Mouse (Mus musculus) frontal cortex, postnatal 25 days (tissue): ENCODE data around the gene Asb17.
"Not testable (repeated sequence)": the region's sequence is repeated elsewhere in the genome, so short reads cannot be mapped to it uniquely, and the experiment has no call there.

Experiments used
- DNase-seq, 2 experiments: peaks; one replicate each; pipeline ENCODE4 v3.0.0; 2022; ENCODE audit warnings: low spot score in 2 of 2

Asb17 gene

GRCm38 (mm10) chr3:153844030-153844429 is at the start of gene Asb17:
Asb17 (plus strand) TSS chr3:153844209.
- no peak for DNase-seq

- no peak for DNase-seq
These were observed 46.4 kb upstream of the Asb17 start for GRCm38 (mm10) chr3:153797574-153797973.

- no peak for DNase-seq
These were observed 44.4 kb upstream of the Asb17 start for GRCm38 (mm10) chr3:153799603-153800002.

- DNase-seq: no peak
These were observed 43.3 kb upstream of the Asb17 start for GRCm38 (mm10) chr3:153800690-153801089.

- DNase-seq: no peak
These were observed 42.5 kb upstream of the Asb17 start for GRCm38 (mm10) chr3:153801541-153801940.

DNA sequence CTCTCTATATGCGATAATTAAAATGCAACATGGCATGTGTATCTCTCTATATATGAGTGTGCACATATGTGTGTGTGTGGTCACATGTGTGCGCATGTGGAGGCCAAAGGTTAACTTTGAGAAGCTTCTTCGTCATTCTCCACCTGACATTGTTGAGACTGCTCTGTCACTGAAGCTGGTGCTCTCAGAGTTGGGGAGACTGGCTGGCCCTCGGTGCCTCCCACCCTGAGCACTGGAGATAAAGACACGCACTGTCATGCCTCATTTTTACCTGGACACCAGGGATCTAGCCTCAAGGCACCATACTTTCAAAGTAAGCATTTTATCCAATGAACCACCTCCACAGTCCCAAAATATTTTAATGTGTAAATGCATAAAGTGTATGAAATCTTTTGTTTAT is 41.4 kb upstream of the Asb17 start:
- no peak for DNase-seq

GRCm38 (mm10) chr3:153804032-153804431 is 40.0 kb upstream of the Asb17 start:
- DNase-seq: no peak

DNA sequence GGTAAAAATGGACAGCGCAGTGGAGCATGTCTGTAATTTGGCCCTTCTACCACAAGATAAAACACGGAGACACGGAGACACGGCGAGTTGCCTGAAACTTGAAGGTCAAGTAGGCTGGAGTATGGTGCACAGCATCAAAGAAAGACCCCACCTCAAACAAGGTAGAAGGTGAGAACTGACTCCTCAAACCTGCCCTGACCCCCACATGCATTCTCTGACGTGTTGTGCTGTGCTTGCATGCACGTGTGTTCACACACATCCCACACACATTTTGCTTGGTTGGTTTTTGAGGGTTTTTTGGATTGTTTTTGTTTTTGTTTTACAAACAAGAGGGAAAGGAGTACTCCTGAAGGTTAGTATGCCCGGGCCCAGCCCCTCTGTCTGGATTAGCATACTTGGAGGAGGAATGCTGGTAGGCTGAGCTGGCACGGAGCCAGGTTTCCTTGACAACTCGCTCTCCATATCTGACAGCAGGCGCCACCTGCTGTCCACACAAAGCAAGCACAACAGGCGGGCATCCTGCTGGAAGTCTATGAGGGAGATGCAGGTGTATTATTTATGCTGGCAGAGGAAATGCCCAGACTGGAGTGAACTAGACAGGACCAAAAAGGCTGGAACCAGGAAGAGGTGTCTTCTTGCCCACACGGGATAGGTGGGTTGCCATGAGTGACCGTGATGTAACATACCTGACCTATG is 37.8 kb upstream of the Asb17 start:
- peak; percentile 93 to 97 for DNase-seq

GRCm38 (mm10) chr3:153806773-153807443 is 37.1 kb upstream of the Asb17 start:
- no peak for DNase-seq

DNA sequence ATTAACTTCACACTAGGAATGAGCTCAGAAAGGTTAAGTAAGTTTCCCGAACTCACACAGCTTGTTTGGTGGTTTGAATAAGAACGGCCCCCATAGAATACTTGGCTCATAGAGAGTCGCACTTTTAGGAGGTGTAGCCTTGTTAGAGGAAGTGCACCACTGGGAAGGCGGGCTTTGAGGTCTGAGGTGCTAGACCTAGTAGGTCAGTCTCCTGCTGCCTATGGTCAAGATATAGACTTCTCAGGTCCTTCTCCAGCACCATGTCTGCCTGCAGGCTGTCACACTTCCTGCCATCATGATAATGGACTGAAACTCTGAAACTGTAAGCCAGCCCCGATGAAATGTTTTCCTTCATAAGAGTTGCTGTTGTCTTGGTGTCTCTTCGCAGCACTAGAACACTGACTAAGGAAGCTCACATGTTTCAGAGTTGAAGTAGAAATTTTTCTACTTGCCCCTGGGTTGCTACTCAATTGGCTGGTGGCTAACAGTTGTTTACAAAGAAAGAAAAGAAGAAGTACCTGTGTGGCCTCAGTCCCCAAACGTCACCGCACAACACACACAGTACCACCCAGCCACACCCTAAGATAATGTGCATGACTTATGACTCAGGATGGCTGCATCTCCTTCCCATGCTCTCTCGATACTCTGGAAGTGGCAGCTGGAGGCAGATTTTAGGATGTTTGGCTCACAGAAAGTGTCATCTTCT is 36.4 kb upstream of the Asb17 start:
- no peak for DNase-seq

DNA sequence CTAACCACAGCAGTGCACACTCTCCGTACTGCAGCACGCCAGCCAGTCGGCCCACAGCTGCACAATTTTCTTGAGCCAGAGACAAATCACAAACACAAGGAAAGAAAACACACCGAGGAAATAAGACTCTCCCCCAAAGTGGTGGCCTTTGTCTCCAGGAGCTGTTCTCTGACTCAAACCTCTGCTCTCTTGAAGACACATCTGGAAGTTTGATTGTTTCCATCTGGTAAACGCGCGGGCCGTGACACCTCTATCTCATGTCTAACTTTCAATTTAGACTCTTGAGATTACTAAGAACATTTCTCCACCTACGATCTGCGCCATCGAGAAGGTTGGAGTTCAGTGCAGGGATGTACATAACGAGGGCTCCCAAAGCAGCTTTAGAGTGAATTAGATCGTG is 35.6 kb upstream of the Asb17 start:
- DNase-seq: no peak

- no peak for DNase-seq
These were observed 30.0 kb upstream of the Asb17 start for GRCm38 (mm10) chr3:153814026-153814425.

- DNase-seq: no peak
These were observed 26.6 kb upstream of the Asb17 start for GRCm38 (mm10) chr3:153817376-153817890.

DNA sequence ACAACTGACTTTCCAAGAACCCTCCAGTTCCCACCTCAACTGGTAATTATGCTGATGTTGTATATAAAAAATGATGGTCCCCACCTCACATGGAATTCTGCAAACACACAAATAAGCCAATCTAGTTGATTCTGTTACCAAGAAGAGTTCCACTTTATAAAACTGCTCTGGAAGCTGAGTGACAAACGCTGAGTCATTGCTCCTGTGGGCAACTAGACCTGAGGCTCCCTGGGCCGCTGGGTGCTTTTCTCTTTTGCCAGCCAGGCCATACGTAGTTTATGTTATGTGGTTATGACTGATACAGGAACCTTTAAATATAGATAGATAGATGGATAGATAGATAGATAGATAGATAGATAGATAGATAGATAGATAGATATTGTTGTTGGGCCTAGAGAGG is 25.3 kb upstream of the Asb17 start:
- DNase-seq: no peak

DNA sequence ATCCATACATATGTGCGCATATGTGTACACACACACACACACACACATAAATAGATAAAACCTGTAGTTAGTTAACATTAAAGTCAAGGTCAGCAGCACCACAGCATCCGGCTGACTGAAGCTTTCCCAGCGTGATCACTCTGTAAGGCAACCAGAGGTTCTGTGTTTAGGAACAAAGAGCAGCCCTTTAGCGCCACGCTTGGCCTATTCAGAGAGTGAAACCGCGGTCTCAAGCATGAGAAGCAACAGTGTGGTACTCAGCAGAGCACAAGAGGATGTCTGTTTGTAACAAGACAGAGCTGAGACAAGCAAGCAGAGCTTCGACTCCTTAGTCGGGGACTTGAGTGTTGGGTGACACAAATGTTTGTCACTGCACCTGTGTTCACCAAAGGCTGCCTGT is 24.6 kb upstream of the Asb17 start:
- DNase-seq: no peak

DNA sequence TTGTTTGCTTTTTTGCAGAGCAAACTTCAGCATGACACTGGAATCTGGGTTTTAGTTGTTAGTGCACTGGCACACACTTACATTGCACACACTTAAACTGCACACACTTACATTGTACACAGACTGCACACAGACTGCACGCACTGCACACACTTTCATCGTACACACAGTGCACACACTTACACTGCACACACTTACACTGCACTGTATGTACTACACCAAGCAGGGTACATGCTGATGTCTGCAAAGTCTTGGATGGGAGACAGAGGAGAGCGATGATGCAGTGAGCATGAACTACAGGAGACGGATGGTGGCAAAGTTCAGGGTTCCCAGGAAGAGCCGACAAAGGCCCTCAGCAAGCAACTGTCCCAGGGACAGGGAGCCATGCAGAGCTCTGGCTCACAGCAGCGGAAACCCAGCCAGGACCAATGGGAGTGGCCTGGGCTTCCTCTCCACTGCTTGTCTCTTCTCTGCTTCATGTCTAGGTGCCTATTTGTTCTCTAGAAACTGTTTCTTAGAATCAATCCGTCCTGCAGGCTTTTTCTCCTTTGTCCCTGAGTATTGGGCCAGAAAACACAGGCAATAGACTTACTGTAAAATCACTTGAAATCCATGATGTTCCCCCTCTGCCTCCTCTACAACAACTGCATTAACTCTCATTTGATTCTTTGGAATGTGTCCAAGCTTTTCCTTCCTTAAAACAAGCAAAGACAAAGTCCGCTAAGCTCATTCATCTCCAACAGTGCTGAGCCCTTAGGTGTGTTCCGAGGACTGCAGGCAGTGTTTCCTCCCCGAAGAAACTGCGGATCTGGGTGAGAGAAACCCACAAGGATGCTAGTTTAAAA is 20.1 kb upstream of the Asb17 start:
- DNase-seq: no peak

GRCm38 (mm10) chr3:153825197-153825596 is 18.8 kb upstream of the Asb17 start:
- no peak for DNase-seq

- DNase-seq: no peak
These were observed 17.4 kb upstream of the Asb17 start for GRCm38 (mm10) chr3:153826616-153827015.

DNA sequence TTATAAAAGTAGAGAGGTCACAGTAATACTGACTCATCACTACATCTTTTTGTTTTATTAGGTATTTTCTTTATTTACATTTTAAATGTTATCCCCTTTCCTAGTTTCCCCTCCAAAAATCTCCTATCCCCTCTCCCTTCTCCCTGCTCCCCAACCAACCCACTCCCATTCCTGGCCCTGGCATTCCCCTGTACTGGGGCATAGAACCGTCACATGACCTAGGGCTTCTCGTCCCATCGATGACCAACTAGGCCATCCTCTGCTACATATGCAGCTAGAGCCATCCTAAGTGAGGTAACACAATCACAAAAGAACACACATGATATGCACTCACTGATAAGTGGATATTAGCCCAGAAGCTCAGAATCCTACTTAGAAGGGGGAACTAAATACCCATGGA is 14.2 kb upstream of the Asb17 start:
- not testable (repeated sequence) for DNase-seq

DNA sequence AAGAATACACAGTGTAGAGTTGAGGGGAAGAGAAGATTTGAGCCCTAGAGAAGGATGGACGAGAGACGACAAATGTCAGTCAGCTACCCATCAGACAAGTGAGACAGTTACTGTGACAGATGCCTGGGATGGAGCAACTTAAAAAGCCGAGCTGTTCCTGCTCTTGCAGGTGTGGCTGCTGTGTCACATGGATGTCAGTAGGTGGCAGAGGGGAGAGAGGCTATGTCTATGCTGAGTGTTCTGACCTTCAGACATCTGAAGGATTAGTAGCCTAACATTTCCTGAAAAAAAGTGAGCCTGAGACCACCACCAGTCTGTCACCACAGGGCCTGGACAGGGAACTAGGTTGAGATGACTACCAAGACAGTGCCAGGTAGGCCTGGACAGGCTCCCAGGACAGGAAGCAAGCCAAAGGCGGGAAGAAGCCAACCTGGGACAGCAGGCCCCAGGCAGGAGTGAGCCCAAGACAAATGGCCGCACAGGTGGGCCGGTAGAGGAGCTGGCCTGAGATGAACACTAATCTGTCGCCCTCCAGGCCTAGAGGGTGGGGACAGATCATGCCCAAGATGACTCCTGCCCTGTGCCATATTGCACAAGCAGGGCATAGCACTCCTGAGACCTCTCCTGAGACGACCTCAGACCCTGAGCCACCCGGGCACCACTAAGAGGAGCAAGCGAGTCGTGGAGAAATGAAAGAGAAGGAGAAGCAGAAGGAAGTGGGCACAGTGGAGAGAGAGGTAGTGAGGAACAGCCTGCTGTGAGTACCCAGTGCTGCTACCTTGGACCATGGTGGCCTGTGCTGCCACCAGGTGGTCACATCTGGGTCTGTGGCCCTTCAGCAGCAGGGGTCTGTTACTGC is 12.8 kb upstream of the Asb17 start:
- DNase-seq: no peak
